Mouse (Mus musculus) thymus, adult 2 months (tissue): ENCODE data around the gene Hyou1. TPM values are rescaled to one million over a fixed set of nuclear protein-coding genes. Genes with fewer than 3 reads are reported as not detected.
A peak's percentile ranks its signal among the peaks of the same experiment; 100 is the strongest.
"Not testable (repeated sequence)": the region's sequence is repeated elsewhere in the genome, so short reads cannot be mapped to it uniquely, and the experiment has no call there.

Source experiments
- DNase-seq: peaks from one replicate; pipeline ENCODE4 v3.0.0; 2021
- H3K27ac ChIP-seq: fragments of 200-500 bp; 2 replicates; pipeline ENCODE4 v1.5.1; 2012; ENCODE audit warnings: low read length, control low read depth; ENCODE audit not compliant: control insufficient read depth, insufficient read depth
- H3K27me3 ChIP-seq: fragments of 200-500 bp; 2 replicates; pipeline ENCODE4 v1.6.1; 2012; ENCODE audit warnings: mild to moderate bottlenecking, low read length, moderate library complexity, mixed read lengths; ENCODE audit not compliant: control insufficient read depth, insufficient read depth
- H3K36me3 ChIP-seq: fragments of 200-500 bp; 2 replicates; pipeline ENCODE4 v1.6.1; 2012; ENCODE audit warnings: mild to moderate bottlenecking, low read length, moderate library complexity; ENCODE audit not compliant: control insufficient read depth, insufficient read depth
- H3K4me1 ChIP-seq: fragments of 200-500 bp; replicated peaks from 2 replicates; pipeline ENCODE4 v1.6.1; 2012; ENCODE audit warnings: low read length; ENCODE audit not compliant: control insufficient read depth, insufficient read depth
- H3K4me3 ChIP-seq: fragments of 200-500 bp; 2 replicates; pipeline ENCODE4 v1.5.1; 2012; ENCODE audit warnings: mild to moderate bottlenecking, low read length, control low read depth, moderate library complexity; ENCODE audit not compliant: control insufficient read depth, insufficient read depth
- CTCF ChIP-seq: fragments of 200-500 bp; IDR thresholded peaks from 2 replicates; pipeline ENCODE4 v1.5.1; 2012; ENCODE audit warnings: mild to moderate bottlenecking, control low read depth, low read length, moderate library complexity, borderline replicate concordance; ENCODE audit not compliant: control insufficient read depth, poor library complexity, insufficient read depth; ENCODE audit errors: extremely low read depth
- POLR2A ChIP-seq: fragments of 200-500 bp; IDR thresholded peaks from 2 replicates; pipeline ENCODE4 v1.6.1; 2012; ENCODE audit warnings: mild to moderate bottlenecking, low read length, control low read depth, moderate library complexity; ENCODE audit not compliant: control insufficient read depth, poor library complexity, insufficient read depth; ENCODE audit errors: extremely low read depth
- WGBS: fragments of 180-500 bp; shearing (Covaris S2); methylation state at CpG from one replicate; pipeline ENCODE4 v1.1.7; 2018; 5-methylcytosine and 5-hydroxymethylcytosine counted together
- polyA plus RNA-seq: library from polyadenylated mRNA; depleted of rRNA; stranded (reverse); fragments of >200 nt; gene quantifications from 2 replicates; pipeline ENCODE4 v1.2.3, GENCODE M21; 2012

The Hyou1 gene
- polyA plus RNA-seq, 1 experiment, result 75.5 TPM

DNA sequence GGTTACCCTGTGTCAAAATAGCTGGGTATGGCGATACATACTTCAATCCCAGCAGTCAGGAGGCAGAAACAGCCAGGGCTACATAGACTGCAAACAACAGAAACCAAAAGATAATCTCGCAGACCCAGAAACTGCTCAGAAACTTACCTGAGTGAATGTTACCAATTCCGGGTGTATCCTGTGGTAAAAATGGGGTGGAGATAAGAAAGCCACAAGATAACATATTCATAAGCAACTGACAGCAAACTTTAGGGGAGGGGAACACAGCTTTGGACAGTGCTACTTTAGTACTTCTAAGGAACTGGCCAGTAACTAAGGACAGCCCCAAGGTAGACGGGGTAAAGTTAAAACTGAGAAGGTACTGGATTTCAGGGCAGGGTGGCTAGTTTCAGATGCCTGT is 33.0 kb downstream of the Hyou1 start:
- H3K36me3 ChIP-seq, result peaks cover 26% of the 10 kb centered on the region
- no peak overlapping the region for H3K4me3 ChIP-seq
- 58% methylated on average over 4 of the region's 4 CpGs for WGBS
- TF ChIP-seq CTCF (no peak), POLR2A (no peak)
- peaks cover 11% of the 10 kb centered on the region for H3K4me1 ChIP-seq
- no peaks in the 10 kb centered on the region for H3K27me3 ChIP-seq
- no peak overlapping the region for H3K27ac ChIP-seq
- DNase-seq, result no peak

DNA sequence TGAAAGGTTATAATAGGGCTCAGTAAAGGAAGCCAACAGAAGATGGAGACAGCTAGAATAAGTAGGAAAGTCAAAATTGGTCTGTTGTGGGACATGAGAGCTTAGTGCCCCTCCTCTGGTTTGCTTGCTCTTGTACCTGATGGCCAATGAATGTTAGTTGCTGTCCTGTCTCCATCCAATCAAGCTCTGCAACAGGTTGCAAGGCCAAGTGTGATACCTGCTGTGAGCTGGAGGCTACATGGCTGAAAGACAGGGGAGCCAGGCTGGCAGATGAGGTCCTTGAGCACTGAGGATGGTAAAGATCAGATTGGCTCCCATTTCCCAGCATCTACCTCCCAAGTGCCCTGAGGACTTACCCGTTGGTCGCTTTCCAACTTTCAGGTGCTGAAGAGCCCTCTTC is 33.5 kb downstream of the Hyou1 start:
- 93% methylated on average over 2 of the region's 2 CpGs for WGBS
- peaks cover 26% of the 10 kb centered on the region for H3K36me3 ChIP-seq
- H3K4me3 ChIP-seq, result no peak overlapping the region
- H3K27me3 ChIP-seq, result no peaks in the 10 kb centered on the region
- H3K4me1 ChIP-seq, result peaks cover 13% of the 10 kb centered on the region
- no peak for TF ChIP-seq CTCF
- TF ChIP-seq POLR2A, result no peak
- H3K27ac ChIP-seq, result no peak overlapping the region
- no peak for DNase-seq

DNA sequence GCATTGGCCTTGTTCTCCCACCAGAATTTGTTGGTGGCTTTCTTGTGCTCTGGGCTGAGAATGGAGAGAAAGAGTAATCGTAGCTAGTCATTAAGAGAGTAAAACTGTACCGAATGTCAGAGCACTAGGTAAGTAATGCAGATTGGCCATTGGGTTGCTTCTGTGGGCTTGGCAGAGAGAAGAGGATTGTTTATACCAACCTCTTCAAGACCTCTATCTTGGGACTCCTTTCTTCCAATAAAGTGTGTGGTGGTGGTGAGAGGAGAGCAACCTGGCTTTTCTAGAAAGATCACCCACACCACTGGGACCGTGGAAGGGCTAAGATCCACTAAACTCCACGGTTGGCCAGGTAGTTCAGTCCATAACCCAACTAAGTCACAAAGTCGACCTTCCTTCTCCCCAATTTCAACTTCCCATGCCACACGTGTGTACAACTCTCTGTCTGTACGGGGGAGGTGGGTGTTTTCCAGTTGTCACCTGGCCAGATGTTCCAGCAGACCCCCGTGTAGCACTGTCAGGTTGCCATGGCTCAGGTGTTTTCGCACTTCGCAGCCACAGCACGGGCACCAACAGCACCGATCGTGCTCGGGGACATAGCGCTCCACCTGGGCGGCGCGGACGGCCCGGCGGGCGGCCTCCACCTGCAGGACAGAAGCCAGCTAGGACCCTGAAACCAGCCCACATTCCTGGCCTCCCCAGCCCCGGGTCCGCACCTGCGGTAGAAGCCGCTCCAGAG is 38.0 kb downstream of the Hyou1 start:
- Histone ChIP-seq H3K4me1 (peaks cover 11% of the 10 kb centered on the region), H3K4me3 (peak overlapping the region; percentile 84), H3K27ac (no peak overlapping the region), H3K27me3 (no peaks in the 10 kb centered on the region), H3K36me3 (peaks cover 7% of the 10 kb centered on the region; the same call in 1 of the 2 replicates)
- TF ChIP-seq POLR2A, result no peak
- DNase-seq, result no peak
- WGBS, result 6% methylated on average over 26 of the region's 26 CpGs

DNA sequence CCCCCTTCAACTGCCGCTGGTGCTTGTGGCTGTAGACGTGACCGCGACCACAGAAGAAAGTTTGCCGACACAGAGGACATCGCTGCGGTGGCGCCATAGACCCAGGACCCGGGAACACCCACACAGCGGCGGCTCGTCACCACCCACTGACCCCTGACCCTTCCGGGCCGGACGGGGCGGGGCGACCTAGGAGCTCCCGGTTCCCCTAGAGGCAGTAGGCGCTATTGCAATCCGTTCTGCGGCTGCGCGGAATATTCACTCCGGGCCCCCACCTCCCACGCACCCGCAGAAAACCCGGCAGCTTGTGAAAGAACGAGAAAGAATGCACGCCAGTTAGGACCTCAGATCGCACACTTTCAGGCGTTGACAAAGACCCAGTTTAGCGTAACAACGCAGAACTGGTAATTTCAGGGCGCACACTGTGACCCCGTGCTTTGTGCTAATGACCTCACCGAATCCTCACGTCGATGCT is 38.6 kb downstream of the Hyou1 start:
- Histone ChIP-seq H3K4me1 (peaks cover 9% of the 10 kb centered on the region), H3K27ac (peak overlapping the region; percentile 63; the same call in 1 of the 2 replicates), H3K27me3 (no peaks in the 10 kb centered on the region), H3K36me3 (peaks cover 4% of the 10 kb centered on the region; the same call in 1 of the 2 replicates), H3K4me3 (peak overlapping the region; percentile 84)
- TF ChIP-seq CTCF (peak; percentile 87), POLR2A (no peak)
- peak; percentile 92 for DNase-seq
- WGBS, result under 1% methylated on average over 38 of the region's 38 CpGs

DNA sequence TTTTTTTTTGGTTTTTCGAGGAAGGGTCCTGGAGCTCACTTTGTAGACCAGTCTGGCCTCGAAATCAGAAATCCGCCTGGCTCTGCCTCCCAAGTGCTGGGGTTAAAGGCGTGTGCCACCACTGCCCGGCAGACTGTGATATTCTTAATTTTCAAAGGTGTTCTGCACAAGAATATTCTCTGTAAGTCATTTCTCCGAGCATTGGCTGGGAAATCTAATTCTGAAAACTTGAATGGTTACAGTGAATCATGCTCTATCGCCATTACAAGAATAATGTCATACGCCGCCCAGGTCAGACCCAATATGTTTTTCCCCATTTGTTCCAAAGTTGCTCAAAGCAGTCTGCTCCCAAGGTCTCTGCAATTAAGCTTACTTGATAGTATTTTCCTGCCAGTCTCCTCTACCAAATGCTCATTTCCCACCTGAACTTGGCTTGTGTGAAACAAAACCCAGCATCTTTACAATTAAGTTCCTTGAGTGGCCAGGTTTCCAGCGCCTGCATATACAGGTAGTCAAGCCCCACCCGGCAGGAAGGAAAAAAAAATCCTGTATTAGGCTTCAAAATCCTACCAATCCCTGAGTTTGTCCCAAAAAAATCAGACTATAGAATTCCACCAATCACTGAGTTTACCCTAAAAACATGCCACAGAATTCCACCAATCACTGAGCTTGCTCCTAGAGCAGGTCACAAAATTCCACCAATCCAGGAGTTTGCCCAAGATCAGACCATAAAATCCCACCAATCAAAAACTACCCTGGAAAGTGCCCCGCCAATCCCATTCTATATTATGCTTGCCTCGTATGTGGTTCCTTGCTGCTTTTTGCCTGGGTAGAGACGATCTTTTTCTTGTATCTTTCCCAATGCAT is 39.5 kb downstream of the Hyou1 start, which contains the start of gene Ccdc84:
TSS of gene Ccdc84 (minus strand) at position 51 of the 867 bp plus-strand sequence.
- no peaks in the 10 kb centered on the region for H3K36me3 ChIP-seq
- H3K4me3 ChIP-seq, result peak within 1 kb of the TSS; percentile 84
- peak within 1 kb of the TSS; percentile 63; the same call in 1 of the 2 replicates for H3K27ac ChIP-seq
- peaks cover 6% of the 10 kb centered on the region for H3K4me1 ChIP-seq
- H3K27me3 ChIP-seq, result no peaks in the 10 kb centered on the region
- TF ChIP-seq POLR2A (no peak), CTCF (no peak)
- no peak for DNase-seq
- 71% methylated on average over 14 of the region's 14 CpGs for WGBS

DNA sequence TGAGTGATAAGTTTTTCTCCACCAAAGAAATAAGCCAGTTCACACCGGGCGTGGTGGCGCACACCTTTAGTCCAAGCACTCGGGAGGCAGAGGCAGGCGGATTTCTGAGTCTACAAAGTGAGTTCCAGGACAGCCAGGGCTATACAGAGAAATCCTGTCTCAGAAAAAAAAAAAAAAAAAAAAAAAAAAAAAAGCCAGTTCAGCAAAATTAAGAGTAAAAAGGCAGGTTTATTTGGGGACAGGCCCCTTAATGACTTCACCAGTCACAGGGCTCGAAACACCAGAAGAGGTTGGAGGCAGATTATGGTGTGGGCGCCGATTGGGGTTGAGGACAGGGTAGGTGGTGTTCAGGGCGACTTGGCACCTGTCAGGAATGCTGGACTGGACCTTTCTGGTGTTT is 40.4 kb downstream of the Hyou1 start:
- H3K36me3 ChIP-seq, H3K27me3 ChIP-seq, DNase-seq, H3K27ac ChIP-seq, H3K4me3 ChIP-seq, H3K4me1 ChIP-seq: not testable (repeated sequence)
- 97% methylated on average over 9 of the region's 9 CpGs for WGBS
